Mouse (Mus musculus): Measurements from ENCODE around the gene Syt16. TPM values are rescaled to one million over a fixed set of nuclear protein-coding genes. Genes with fewer than 3 reads are reported as not detected.

The Syt16 gene
- 6.5 and 7.0 TPM in 2 replicates for polyA plus RNA-seq (2014; fragmentation: Nextera tagmentation; extraction: Ambion mirVana)

GRCm38 (mm10) chr12:73997297-73998127 is at the start of gene Syt16:
TSS of gene Syt16 (plus strand) at chr12:73997661.
- H3K27me3 ChIP-seq (ENCODE audit: control insufficient read depth, insufficient read depth, low read length) = peaks cover 8% of the 10 kb centered on the region
- no peak within 1 kb of the TSS for H3K27ac ChIP-seq (ENCODE audit: low read depth, low read length)
- no peaks in the 10 kb centered on the region for H3K9me3 ChIP-seq (ENCODE audit: control insufficient read depth, low read length)
- H3K9ac ChIP-seq (ENCODE audit: low read length) = peak within 1 kb of the TSS; percentile 81
- 2% methylated on average over 65 of the region's 67 CpGs for WGBS
- peaks cover 6% of the 10 kb centered on the region for H3K4me1 ChIP-seq (ENCODE audit: control insufficient read depth, insufficient read depth, low read length)
- ATAC-seq (ENCODE audit: low FRiP score) = peak; percentile 76
- peak; percentile 90 for DNase-seq (ENCODE audit: low spot score, missing footprints)
- H3K4me2 ChIP-seq = peak within 1 kb of the TSS; percentile 88
- no peaks in the 10 kb centered on the region for H3K36me3 ChIP-seq (ENCODE audit: control insufficient read depth, insufficient read depth, low read length)
- H3K4me3 ChIP-seq (ENCODE audit: low read depth, low read length) = peak within 1 kb of the TSS; percentile 64

GRCm38 (mm10) chr12:73948415-73948814 is 49.0 kb upstream of the Syt16 start:
- Histone ChIP-seq H3K9me3 (ENCODE audit: control insufficient read depth, low read length) (no peaks in the 10 kb centered on the region), H3K27me3 (ENCODE audit: control insufficient read depth, insufficient read depth, low read length) (no peaks in the 10 kb centered on the region; the same call in 1 of the 2 replicates), H3K4me3 (ENCODE audit: low read depth, low read length) (no peak overlapping the region), H3K4me2 (no peak overlapping the region), H3K27ac (ENCODE audit: low read depth, low read length) (no peak overlapping the region), H3K9ac (ENCODE audit: low read length) (no peak overlapping the region), H3K36me3 (ENCODE audit: control insufficient read depth, insufficient read depth, low read length) (no peaks in the 10 kb centered on the region), H3K4me1 (ENCODE audit: control insufficient read depth, insufficient read depth, low read length) (peaks cover 5% of the 10 kb centered on the region)
- no peak for ATAC-seq (ENCODE audit: low FRiP score)
- peak; percentile 86 for DNase-seq (ENCODE audit: low spot score, missing footprints)
- WGBS = 88% methylated on average over 4 of the region's 4 CpGs

GRCm38 (mm10) chr12:73949318-73950058 is 48.0 kb upstream of the Syt16 start:
- no peak overlapping the region for H3K27ac ChIP-seq (ENCODE audit: low read depth, low read length)
- WGBS = 5% methylated on average over 46 of the region's 46 CpGs

GRCm38 (mm10) chr12:73952879-73953278 is 44.6 kb upstream of the Syt16 start:
- no peaks in the 10 kb centered on the region for H3K36me3 ChIP-seq (ENCODE audit: control insufficient read depth, insufficient read depth, low read length)
- ATAC-seq (ENCODE audit: low FRiP score) (peak; percentile 75), DNase-seq (ENCODE audit: low spot score, missing footprints) (peak; percentile 91)
- H3K4me2 ChIP-seq = peak overlapping the region; percentile 35
- peaks cover 5% of the 10 kb centered on the region for H3K4me1 ChIP-seq (ENCODE audit: control insufficient read depth, insufficient read depth, low read length)
- H3K4me3 ChIP-seq (ENCODE audit: low read depth, low read length) = peak overlapping the region; percentile 19
- 5% methylated on average over 15 of the region's 15 CpGs for WGBS
- no peaks in the 10 kb centered on the region; the same call in 1 of the 2 replicates for H3K27me3 ChIP-seq (ENCODE audit: control insufficient read depth, insufficient read depth, low read length)
- peak overlapping the region; percentile 1; the same call in 1 of the 2 replicates for H3K9ac ChIP-seq (ENCODE audit: low read length)
- H3K27ac ChIP-seq (ENCODE audit: low read depth, low read length) = no peak overlapping the region
- no peaks in the 10 kb centered on the region for H3K9me3 ChIP-seq (ENCODE audit: control insufficient read depth, low read length)

More at GRCm38 (mm10) chr12:73949318-73950058, 48.0 kb upstream of the Syt16 start:
- H3K9ac ChIP-seq (ENCODE audit: low read length) = peak overlapping the region; percentile 61
- no peaks in the 10 kb centered on the region; the same call in 1 of the 2 replicates for H3K27me3 ChIP-seq (ENCODE audit: control insufficient read depth, insufficient read depth, low read length)
- DNase-seq (ENCODE audit: low spot score, missing footprints) (peak; percentile 92), ATAC-seq (ENCODE audit: low FRiP score) (peak; percentile 89)
- H3K36me3 ChIP-seq (ENCODE audit: control insufficient read depth, insufficient read depth, low read length) = no peaks in the 10 kb centered on the region
- peaks cover 5% of the 10 kb centered on the region for H3K4me1 ChIP-seq (ENCODE audit: control insufficient read depth, insufficient read depth, low read length)
- H3K4me3 ChIP-seq (ENCODE audit: low read depth, low read length) = peak overlapping the region; percentile 32
- H3K4me2 ChIP-seq = peak overlapping the region; percentile 74
- H3K9me3 ChIP-seq (ENCODE audit: control insufficient read depth, low read length) = no peaks in the 10 kb centered on the region

GRCm38 (mm10) chr12:73953420-73954186 is 43.9 kb upstream of the Syt16 start:
- H3K9me3 ChIP-seq (ENCODE audit: control insufficient read depth, low read length) = no peaks in the 10 kb centered on the region
- peaks cover 5% of the 10 kb centered on the region for H3K4me1 ChIP-seq (ENCODE audit: control insufficient read depth, insufficient read depth, low read length)
- H3K4me2 ChIP-seq = peak overlapping the region; percentile 35
- no peak overlapping the region for H3K27ac ChIP-seq (ENCODE audit: low read depth, low read length)
- H3K27me3 ChIP-seq (ENCODE audit: control insufficient read depth, insufficient read depth, low read length) = no peaks in the 10 kb centered on the region; the same call in 1 of the 2 replicates
- ATAC-seq (ENCODE audit: low FRiP score) = no peak
- peak; percentile 87 for DNase-seq (ENCODE audit: low spot score, missing footprints)
- 54% methylated on average over 14 of the region's 14 CpGs for WGBS
- peak overlapping the region; percentile 19 for H3K4me3 ChIP-seq (ENCODE audit: low read depth, low read length)
- H3K9ac ChIP-seq (ENCODE audit: low read length) = no peak overlapping the region
- no peaks in the 10 kb centered on the region for H3K36me3 ChIP-seq (ENCODE audit: control insufficient read depth, insufficient read depth, low read length)

GRCm38 (mm10) chr12:73954785-73955184 is 42.7 kb upstream of the Syt16 start:
- H3K4me1 ChIP-seq (ENCODE audit: control insufficient read depth, insufficient read depth, low read length) = peaks cover under 1% of the 10 kb centered on the region
- WGBS = 84% methylated on average over 5 of the region's 5 CpGs

GRCm38 (mm10) chr12:73957676-73958075 is 39.8 kb upstream of the Syt16 start:
- Histone ChIP-seq H3K27ac (ENCODE audit: low read depth, low read length) (no peak overlapping the region), H3K4me1 (ENCODE audit: control insufficient read depth, insufficient read depth, low read length) (no peaks in the 10 kb centered on the region), H3K9me3 (ENCODE audit: control insufficient read depth, low read length) (no peaks in the 10 kb centered on the region), H3K4me3 (ENCODE audit: low read depth, low read length) (no peak overlapping the region), H3K9ac (ENCODE audit: low read length) (no peak overlapping the region), H3K36me3 (ENCODE audit: control insufficient read depth, insufficient read depth, low read length) (no peaks in the 10 kb centered on the region), H3K27me3 (ENCODE audit: control insufficient read depth, insufficient read depth, low read length) (no peaks in the 10 kb centered on the region), H3K4me2 (no peak overlapping the region)
- WGBS = 89% methylated on average over 3 of the region's 3 CpGs
- DNase-seq (ENCODE audit: low spot score, missing footprints) (no peak), ATAC-seq (ENCODE audit: low FRiP score) (no peak)

More at GRCm38 (mm10) chr12:73954785-73955184, 42.7 kb upstream of the Syt16 start:
- H3K9ac ChIP-seq (ENCODE audit: low read length) = no peak overlapping the region
- no peaks in the 10 kb centered on the region for H3K9me3 ChIP-seq (ENCODE audit: control insufficient read depth, low read length)
- no peak for ATAC-seq (ENCODE audit: low FRiP score)
- no peak overlapping the region for H3K4me3 ChIP-seq (ENCODE audit: low read depth, low read length)
- H3K27ac ChIP-seq (ENCODE audit: low read depth, low read length) = no peak overlapping the region
- H3K4me2 ChIP-seq = no peak overlapping the region
- no peaks in the 10 kb centered on the region for H3K27me3 ChIP-seq (ENCODE audit: control insufficient read depth, insufficient read depth, low read length)
- no peak for DNase-seq (ENCODE audit: low spot score, missing footprints)
- H3K36me3 ChIP-seq (ENCODE audit: control insufficient read depth, insufficient read depth, low read length) = no peaks in the 10 kb centered on the region

- Histone ChIP-seq H3K4me2 (no peak overlapping the region), H3K4me3 (ENCODE audit: low read depth, low read length) (no peak overlapping the region), H3K9me3 (ENCODE audit: control insufficient read depth, low read length) (no peaks in the 10 kb centered on the region), H3K36me3 (ENCODE audit: control insufficient read depth, insufficient read depth, low read length) (no peaks in the 10 kb centered on the region), H3K27me3 (ENCODE audit: control insufficient read depth, insufficient read depth, low read length) (no peaks in the 10 kb centered on the region), H3K27ac (ENCODE audit: low read depth, low read length) (no peak overlapping the region), H3K9ac (ENCODE audit: low read length) (no peak overlapping the region), H3K4me1 (ENCODE audit: control insufficient read depth, insufficient read depth, low read length) (no peaks in the 10 kb centered on the region)
- 80% methylated on average over 2 of the region's 2 CpGs for WGBS
- ATAC-seq (ENCODE audit: low FRiP score) (no peak), DNase-seq (ENCODE audit: low spot score, missing footprints) (no peak)
Observed at GRCm38 (mm10) chr12:73958830-73959229, 38.6 kb upstream of the Syt16 start.
